Mouse (Mus musculus): ENCODE results near the gene Ncaph2.

The Ncaph2 gene

DNA sequence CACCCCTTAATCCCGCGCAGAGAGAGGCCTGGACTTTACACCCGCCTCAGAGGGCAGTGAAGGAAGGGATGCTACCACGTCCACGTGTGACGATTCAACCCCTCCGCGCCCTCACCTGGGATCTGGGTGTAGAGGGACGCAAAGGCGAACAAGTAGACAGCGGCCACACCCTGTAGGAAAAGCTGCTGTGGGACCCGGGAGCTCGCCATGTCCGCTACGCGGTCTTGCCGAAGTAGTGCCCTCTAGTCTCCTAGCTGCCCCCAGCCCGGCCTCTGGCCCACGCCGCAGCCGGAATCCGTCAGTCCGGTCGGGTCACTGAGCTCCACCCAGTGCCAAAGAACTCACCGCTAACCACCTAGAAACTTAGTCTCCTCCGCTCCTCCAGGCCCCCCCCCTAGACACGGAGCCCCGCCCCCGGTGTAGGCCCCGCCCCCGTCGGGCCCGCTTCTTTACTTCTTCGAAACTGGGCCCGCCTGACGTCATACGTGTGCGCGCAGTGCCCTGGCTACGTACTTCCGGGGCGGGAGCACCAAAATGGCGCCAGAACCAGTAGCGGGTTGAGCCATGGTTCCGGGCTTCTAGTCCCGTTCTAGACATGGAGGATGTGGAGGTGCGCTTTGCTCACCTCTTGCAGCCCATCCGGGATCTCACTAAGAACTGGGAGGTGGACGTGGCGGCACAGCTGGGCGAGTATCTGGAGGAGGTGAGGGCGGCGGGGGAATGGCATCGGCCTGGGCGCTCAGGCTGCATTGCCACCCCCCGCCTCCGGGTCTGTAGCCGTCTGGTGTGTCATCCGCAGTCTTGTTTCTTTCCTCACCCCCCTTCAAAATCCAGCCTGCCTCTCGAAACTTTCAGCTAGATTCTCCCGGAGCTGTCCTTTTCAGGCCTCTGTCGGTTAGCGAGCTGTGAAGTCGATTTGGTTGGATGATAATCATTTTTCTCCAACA is at the start of gene Ncaph2, which contains the start of gene Lmf2:
TSS of gene Ncaph2 (plus strand) at position 479 of the 947 bp plus-strand sequence.
TSS of gene Lmf2 (minus strand) at position 419 of the 947 bp plus-strand sequence.
- DNase-seq, result peak; percentile 97

DNA sequence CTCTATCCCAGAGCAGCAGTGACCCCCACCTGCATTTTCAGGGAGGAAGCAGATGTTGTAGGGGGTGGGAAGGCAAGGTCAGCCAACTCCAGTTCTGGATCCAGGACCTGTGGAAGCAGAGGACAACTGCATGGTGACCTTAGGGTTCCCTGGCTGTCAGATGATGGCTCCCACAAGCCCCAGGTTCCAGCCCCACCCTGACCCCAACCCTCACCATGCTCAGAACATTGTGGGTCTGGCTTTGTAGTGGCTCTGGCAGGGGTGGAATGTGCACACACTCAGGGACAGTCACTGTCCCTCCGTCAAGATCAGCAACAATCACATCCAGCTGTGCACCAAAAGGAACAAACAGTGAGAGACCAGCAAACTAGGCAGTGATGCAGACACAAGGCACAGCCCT is 49.6 kb upstream of the Ncaph2 start:
- no peak for DNase-seq

DNA sequence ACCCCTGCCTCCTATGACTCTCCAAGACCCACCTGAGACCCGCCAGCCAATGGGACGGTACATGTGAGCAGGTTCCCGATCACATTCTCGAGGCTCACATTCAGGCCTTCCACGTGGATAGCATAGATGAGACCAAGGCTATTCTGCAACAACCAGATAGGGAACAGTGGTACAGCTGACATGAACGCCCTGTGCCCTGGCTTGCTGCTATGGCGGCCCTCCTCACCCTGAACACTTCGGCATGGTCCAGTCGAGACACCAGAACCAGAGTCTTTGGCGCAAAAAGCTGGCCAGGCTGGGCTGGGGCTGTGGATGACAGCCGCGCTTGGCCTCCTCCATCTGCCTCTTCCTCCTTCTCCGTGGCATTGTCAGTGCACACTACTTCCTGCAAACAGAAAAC is 48.1 kb upstream of the Ncaph2 start:
- no peak for DNase-seq

DNA sequence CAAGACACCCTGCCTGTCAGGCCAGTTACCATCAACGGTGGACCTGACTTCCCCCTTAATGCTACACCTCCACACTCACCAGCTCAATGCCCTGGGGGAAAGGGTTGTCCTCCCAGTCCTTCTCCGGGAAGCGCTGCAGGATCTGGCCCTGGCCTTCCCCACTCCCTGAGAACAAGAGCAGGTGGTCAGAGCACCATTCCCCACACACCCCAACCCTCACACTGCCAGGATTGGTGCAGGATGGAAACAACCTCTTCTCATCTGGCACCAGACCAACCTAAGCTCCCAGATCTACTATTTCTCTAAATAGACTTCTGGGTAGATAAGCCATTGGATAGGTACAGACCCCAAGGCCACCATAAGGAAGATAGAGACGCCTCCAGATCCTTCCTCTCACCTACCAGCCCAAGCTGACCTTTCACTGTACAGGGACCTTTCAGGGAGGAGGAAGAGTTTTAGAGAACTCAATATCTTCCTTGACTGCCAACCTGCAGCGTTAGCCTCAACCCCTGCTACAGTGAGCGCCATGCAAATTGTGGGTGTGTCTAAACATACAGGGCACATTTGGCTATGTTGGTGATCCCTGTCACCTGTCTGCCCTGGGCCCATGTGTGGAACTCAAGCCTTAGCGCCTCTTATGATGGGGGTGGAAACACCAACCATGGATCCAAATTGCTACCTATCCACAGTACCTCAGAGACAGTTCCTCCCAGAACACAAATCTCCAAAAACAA is 46.9 kb upstream of the Ncaph2 start:
- no peak for DNase-seq

DNA sequence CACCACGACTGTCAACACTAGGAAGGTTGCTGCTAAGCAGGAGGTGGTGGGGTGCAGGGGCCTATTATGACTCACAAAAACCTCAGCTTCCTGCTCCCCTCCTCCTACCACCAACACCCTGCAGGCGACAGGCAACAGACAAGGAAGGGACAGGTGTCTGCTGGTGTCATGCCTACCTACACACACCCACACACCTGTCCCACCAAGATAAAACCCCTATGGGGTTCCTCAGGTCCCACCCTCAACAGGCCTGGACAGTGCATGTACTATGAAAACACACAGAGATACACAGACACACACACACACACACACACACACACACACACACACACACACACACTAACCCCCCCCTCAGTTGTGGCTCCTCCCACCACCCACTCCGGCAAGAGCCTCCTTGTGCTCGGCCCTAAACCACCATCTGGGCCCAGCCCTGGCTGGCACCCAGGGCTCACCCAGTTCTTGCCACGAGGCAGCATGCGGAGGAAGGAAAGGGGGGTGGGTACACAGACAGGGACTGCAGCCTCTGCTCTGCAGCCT is 45.5 kb upstream of the Ncaph2 start:
- no peak for DNase-seq

DNA sequence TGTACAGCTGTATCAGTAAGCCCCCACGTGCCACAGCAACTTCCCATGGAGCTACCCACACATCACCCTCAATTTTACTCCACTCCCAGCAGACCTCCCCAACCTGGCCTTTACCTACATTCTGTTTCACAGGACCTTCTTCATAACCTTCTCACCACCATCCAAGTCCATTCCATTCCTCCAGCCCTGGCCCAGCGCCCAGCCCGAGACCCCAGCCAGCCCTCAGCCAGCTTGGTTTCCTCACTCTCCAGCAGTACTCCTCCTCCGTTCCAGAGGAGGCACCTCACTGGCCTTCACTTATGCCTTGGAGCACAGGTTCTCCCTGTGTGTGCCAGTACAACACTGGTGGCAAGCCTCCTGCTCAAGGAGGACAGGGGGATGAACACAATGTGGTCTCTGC is 42.2 kb upstream of the Ncaph2 start:
- DNase-seq, result no peak

DNA sequence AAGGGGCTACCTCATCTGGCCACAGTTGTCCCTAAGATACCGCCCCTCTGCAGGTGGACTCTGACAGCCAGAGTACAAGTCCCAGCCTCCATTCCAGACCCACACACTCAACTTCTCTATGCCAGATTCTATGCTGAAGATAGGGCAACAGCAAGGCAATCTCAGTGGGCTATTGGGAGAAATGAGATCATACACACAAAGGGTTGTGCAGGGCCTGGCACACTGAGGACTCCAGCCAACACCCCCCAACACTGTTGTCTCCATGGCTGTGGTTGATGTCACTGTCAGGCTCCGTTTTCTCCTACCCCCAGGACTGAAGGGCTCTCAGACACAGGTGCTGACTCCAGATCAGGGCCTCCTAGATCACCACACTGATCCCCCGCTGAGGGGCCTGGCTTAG is 41.4 kb upstream of the Ncaph2 start:
- no peak for DNase-seq

DNA sequence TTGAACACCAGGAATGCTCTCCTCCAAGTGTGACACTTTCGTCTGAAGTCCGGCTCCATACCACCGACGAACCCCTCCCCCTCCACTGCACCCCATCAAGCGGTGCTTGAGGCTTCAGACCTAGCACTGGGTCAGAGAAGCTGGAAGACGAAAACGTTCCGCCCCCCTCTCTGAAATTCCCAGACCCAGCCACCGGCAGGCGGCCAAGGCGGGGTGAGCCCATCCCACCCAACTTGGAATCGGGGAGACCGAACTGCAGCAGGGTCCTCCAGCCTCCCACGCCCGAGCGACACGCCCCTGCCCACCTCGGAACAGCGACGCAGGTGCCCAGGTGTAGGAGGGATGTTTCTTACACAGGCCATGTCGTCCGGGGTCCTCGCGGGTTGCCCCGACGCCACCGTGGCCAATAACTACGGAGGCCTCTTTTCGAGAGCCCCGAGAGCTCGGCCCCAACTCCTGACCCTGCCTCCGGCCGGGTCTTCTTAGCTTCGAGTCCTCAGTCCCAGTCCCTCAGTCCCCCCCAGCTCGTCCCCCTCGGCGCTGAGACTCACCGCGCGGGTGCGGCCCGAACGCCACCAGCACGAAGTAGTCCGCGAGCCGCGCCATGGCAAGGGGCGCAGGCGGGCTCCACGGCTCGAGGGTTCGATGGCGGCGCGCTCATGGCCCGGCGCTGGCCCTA is 40.9 kb upstream of the Ncaph2 start:
- DNase-seq, result peak; percentile 37

DNA sequence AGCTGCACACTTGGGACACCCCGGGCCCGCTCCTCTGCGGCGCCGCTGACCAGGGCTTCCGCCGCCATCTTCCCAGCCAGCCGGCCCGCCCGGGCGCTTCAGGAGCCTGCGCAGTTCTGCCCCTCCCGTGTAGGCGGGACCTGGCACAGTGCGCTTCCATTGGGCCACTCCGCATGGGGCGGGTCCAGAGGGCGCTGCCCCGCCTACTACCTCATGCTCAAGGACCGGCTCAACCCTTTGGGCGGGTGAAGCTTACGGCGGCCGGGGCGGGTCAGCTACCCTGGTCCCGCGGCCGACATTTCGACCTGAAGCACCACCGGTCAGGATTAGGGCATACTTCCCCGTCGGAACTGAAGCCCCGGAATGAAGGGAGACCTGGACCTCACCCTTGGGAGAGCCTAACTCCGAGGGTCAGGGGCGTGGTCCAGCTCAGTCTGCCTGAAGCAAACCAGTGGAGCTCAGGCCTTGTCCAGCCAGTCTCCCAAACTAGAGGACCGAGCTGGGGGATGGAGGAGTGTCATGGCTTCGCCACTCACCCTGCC is 40.3 kb upstream of the Ncaph2 start, which contains the start of gene Sbf1:
TSS of gene Sbf1 (minus strand) at position 122 of the 542 bp plus-strand sequence.
- DNase-seq, result peak; percentile 99

DNA sequence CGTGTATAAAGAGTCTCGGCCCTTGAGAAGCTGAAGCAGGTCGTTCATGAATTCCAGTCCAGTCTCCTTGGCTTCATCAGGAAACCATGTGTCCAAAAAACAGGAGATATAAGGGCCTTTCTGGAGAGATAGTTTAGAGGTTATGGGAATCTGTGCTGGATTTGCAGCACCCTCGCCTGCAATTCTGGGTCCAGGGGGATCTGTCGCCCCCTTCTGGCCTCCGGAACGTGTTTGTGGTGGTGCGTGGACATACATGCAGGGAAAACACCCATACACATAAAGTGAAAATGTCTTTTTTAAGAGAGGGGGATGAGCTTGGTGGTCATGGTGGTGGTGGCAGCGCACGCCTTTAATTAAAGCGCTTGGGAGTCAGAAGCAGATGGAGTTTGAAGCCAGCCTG is 39.4 kb upstream of the Ncaph2 start:
- DNase-seq, result peak; percentile 24

DNA sequence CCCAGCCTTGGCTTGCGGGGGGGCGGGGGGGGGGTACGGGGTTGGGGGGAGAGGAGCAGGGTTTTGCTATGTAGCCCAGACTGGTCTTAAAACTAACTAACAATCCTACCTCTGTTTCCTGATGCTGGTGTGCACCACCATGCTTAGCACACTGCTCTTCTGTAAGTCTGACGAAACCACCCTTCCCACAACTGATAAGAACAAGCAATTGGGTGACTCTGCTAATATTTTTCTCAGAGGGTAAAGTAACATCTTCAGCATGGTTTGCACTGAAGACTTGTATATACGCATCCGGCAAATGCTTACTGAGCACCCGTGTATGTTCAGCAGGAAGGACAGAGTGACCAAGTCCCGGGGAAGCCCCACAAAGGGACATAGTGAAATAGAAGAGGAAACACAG is 34.3 kb upstream of the Ncaph2 start:
- no peak for DNase-seq

DNA sequence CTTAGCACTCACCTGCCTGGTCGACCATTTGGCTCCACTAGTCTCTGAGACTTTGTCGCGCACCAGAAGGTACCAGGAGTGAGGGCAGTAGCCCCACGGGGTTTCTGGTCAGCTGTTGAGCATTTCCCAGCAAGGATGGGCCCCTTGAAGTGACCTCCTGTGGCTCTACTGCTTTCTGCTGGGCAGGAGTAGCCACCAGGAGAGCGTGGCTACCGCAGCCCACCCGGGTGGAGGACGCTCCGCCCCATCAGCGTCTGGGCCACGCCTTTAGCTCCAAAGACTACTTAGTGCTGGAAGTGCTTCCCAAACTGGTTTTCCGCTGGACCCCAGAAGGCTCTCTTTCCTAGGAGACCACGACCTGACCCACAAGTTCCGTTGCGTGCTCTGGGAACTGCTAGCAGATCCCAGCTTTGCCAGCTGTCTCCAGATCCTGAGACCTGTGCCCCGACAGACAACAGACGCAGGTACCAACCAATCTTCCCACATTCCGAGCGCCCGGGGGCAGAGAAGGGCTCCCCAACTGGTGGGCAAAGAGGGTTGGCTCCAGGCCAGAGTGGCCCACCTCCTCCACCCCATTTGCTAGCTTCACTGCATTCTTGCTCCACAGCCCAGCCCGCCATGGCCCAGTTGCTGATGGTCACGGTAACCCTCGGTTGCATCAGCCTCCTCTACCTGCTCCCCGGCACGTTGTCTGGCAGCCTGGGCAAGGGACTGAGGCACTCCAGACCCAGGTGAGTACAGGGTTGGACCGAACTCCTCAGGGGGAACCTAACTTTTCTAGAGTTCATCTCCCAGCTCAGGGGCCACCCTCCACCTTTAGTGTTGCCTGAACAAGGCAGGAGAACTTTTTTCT is 32.6 kb upstream of the Ncaph2 start, which contains the start of gene Adm2:
TSS of gene Adm2 (plus strand) at position 51 of the 853 bp plus-strand sequence.
- DNase-seq, result no peak

DNA sequence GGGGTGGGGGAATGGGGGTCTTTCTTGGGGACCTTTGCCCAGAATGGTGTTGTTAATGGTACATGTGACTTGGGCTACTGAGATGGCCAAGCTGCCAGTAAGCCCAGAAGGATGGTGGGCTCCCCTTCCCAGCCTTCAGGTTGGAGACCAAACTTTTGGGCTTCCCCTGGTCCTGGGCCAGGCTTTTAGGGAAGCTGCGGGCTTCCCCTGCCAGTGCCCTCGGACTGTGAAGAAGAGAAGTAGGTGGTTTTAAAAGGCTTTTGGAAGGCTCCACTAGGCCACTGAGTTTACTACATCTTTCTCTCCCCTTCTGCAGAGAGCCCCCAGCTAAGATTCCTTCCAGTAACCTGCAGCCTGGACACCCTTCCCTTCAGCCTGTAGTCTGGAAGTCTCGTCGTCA is 31.9 kb upstream of the Ncaph2 start:
- DNase-seq, result no peak

DNA sequence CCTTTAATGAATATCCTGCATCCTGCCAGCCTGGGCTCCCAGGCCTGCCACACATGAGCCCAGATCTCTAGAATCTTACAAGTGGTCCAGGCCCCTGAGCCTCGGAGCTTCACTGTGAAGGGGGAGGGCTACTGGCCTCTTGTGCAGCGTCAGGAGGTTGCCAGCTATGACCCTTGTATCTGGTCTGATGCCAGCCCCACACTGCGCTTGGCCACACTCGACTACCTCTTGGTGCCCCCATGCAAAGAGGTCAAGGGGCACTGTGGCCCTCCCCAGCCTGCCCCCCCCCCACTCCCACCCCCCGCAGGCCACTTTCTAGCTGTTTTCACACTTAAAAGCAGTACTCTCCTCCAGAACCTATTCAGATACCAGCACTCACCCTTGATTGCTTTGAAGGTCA is 29.1 kb upstream of the Ncaph2 start:
- DNase-seq, result peak; percentile 89

DNA sequence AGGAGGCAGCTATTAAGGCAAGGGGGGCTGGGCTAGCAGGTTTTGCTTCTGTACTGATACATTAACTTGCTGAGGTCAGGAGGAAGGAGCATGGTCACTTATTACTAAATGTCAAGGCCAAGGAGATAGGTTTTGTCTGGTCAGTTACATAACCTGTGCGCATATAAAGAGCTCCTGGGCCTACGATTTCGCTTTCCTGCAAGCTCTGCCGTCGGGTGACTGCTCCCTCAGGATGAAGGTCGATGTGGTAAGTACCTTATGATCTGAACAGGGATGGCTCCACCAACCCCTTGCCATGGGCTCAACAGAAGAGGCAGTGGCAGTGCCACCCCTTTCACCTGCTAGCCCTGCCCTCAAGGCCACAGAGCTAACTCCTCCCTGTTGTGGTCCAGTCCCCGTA is 21.2 kb upstream of the Ncaph2 start, which contains the start of gene Miox:
TSS of gene Miox (plus strand) at position 128 of the 400 bp plus-strand sequence.
- DNase-seq, result peak; percentile 97

DNA sequence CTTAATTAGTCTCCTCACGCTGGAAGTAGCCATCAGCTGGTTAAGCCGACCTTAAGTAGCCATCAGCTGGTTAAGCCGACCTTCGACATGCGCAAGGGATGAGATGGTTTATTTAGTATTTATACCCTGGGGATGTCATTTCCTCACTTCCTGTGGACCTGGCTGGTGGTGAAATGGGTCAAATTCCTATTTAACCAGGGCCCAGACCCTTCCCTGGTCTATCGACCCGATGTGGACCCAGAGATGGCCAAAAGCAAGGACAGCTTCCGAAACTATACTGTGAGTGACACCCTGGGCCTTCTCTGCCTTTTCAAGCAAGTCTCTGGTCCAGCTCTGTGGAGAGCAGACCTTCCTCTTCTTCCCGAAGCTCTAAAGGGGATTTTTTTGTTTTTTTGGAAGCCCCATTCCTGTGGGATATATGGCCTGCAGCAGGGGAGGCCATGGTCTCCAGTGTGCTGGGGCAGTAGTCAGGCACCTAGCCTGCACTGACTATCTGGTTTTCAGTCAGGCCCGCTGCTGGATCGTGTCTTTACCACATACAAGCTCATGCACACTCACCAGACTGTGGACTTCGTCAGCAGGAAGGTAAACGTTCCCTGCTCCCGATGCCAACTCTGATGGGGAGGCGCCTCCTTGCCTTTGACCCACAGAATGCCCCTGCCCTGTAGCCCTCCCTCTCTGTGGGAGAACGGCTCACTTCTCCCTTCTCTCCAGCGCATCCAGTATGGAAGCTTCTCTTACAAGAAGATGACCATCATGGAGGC is 20.6 kb upstream of the Ncaph2 start:
- peak; percentile 57 for DNase-seq

DNA sequence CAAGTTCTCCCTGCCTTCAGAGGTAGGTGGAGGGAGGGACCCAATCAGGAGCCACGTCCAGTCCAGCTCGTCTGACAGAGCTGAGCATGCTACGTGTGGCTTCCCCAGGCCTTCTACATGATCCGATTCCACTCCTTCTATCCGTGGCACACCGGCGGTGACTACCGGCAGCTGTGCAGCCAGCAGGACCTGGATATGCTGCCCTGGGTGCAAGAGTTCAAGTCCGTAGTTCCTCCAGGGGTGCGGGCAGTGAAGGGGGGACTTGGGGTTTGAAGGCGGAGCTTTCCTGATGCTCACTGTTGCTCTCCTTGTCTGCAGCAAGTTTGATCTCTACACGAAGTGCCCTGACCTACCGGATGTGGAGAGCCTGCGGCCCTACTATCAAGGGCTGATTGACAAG is 19.1 kb upstream of the Ncaph2 start:
- DNase-seq, result no peak

DNA sequence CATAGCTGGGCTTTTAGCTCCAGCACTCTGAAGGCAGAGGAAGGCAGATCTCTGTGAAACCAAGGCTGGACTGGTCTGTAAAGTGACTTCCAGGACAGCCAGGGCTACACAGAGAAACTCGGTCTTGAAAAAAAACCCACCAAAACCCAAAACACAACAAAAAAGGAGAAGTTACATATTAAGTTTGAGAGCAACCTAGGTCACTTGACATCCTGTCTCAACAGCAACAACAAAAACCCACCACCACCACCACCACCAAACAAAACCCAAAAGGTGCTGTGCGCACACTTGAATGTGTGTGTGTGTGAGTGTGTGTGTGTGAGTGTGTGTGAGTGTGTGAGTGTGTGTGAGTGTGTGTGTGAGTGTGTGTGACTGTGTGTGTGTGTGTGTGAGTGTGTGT is 15.8 kb upstream of the Ncaph2 start:
- no peak for DNase-seq

DNA sequence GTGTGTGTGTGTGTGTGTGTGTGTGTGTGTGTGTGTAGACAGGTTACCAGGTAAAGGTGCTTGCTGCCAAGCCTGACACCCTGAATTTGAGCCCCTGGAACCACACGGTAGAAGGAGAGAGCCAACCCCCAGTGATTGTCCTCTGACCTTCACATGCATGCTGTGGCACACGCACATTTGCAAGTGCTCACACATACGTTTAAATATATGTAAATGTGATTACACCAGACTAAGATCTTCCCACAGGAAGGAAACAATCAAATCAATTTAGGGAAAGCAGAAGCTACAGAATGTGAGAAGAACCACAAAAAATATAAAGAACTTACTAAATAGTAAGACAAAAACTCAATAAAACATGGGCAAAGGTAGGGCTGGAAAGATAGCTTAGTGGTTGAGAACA is 15.4 kb upstream of the Ncaph2 start:
- DNase-seq, result no peak

DNA sequence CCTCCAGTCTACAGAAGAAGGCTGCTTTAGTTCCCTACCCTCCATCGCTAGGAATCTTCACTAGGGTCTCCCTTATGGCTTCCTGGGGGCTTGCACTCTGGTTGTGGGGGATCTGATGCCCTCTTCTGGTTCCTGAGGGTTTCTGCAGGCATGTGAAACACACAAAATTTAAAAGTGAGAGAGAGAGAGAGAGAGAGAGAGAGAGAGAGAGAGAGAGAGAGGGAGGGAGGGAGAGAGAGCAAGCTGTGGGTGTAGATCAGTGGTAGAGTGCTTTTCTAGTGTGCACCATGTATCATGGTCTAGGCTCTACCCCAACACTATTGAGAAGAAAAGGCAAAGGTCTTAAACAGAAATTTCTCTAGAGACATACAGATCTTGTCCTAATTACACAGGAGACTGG is 13.8 kb upstream of the Ncaph2 start:
- no peak for DNase-seq

DNA sequence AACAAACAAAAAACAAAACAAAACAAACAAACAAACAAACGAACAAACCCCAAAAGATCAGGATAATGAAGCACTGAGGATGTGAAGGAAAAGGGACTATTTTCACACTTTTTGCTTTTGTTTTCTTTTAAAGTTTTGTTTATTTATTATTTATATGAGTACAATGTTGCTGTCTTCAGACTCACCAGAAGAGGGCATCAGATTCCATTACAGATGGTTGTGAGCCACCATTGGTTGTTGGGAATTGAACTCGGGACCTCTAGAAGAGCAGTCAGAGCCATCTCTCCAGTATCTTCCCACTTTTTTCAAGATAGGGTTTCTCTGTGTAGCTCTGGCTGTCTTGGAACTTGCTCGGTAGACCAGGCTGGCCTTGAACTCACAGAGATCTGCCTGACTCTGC is 12.2 kb upstream of the Ncaph2 start:
- no peak for DNase-seq

All from kidney, adult 9 months (tissue).